ENCODE assay signal across 13 mouse cellular contexts in genomic region chr14:31901901-31902300, GRCm38 (mm10).
A peak's percentile ranks its signal among the peaks of the same experiment; 100 is the strongest.
DNase-seq lines count a peak whose midpoint lies in the region; ATAC-seq lines count a peak whose summit lies in the region.
"Had no signal": no experiment of that assay in that cellular context is flagged by ENCODE, and none has a peak within 500 bp of the region (broad histone marks: within the 10 kb centered on the region; RNA-seq: fewer than 3 reads in every experiment).

No protein-coding gene starts in this region.

- no peaks in the 10 kb centered on the region for H3K9me3 ChIP-seq in embryonic facial prominence, embryonic 14.5 days (ENCODE audit: control insufficient read depth, low read length)
- no peaks in the 10 kb centered on the region for H3K9me3 ChIP-seq in embryonic facial prominence, embryonic 10.5 days
- no peaks in the 10 kb centered on the region for H3K9me3 ChIP-seq in heart, embryonic 16.5 days (replicated peaks; ENCODE audit: control insufficient read depth, low read length)
- H3K9me3 ChIP-seq: hindbrain, embryonic 10.5 days; neural tube, embryonic 13.5 days had no signal

- H3K4me2 ChIP-seq in embryonic facial prominence, embryonic 14.5 days (ENCODE audit: low read depth, low read length) = no peak overlapping the region
- no peak overlapping the region for H3K4me2 ChIP-seq in heart, embryonic 16.5 days (ENCODE audit: low read depth, low read length)
- H3K4me2 ChIP-seq: lung, embryonic 14.5 days; neural tube, embryonic 13.5 days had no signal

- DNase-seq in embryonic facial prominence, embryonic 14.5 days (ENCODE audit: low spot score) = peak; percentile 10
- no peak for DNase-seq in embryonic facial prominence, embryonic 10.5 days (ENCODE audit: low spot score)
- no peak for DNase-seq in heart, postnatal 36 days
- peak; percentile 53 for DNase-seq in 3T3-L1 (ENCODE audit: low read depth, low spot score)
- DNase-seq in adrenal gland, postnatal 14 days = peak; percentile 29
- no peak for DNase-seq in thymus, postnatal 10 days (ENCODE audit: low spot score in 2 of 2)
- DNase-seq in left cerebral cortex, adult 18-20 months (ENCODE audit: low spot score in 2 of 2) = no peak
- DNase-seq: cerebellum, adult 8-10 months; lung, embryonic 14.5 days; right cerebral cortex, postnatal 25 days had no signal

- 29% methylated on average over 4 of the region's 4 CpGs for WGBS in embryonic facial prominence, embryonic 14.5 days
- 39% methylated on average over 4 of the region's 4 CpGs for WGBS in embryonic facial prominence, embryonic 10.5 days
- WGBS in heart, embryonic 16.5 days = 24% methylated on average over 4 of the region's 4 CpGs

- H3K36me3 ChIP-seq in embryonic facial prominence, embryonic 14.5 days (ENCODE audit: control insufficient read depth, insufficient read depth, low read length) = no peaks in the 10 kb centered on the region
- H3K36me3 ChIP-seq in embryonic facial prominence, embryonic 10.5 days (replicated peaks) = no peaks in the 10 kb centered on the region
- H3K36me3 ChIP-seq in heart, embryonic 16.5 days (ENCODE audit: control insufficient read depth, insufficient read depth) = no peaks in the 10 kb centered on the region
- H3K36me3 ChIP-seq: hindbrain, embryonic 10.5 days; neural tube, embryonic 13.5 days had no signal

- H3K9ac ChIP-seq in embryonic facial prominence, embryonic 14.5 days (ENCODE audit: low read depth, low read length) = no peak overlapping the region
- no peak overlapping the region for H3K9ac ChIP-seq in heart, embryonic 16.5 days (ENCODE audit: low read length)
- H3K9ac ChIP-seq: lung, embryonic 14.5 days; neural tube, embryonic 13.5 days had no signal

- no peaks in the 10 kb centered on the region for H3K4me1 ChIP-seq in embryonic facial prominence, embryonic 14.5 days (ENCODE audit: control insufficient read depth, insufficient read depth, low read length)
- H3K4me1 ChIP-seq in embryonic facial prominence, embryonic 10.5 days = peaks cover 8% of the 10 kb centered on the region; the same call in 1 of the 2 replicates
- peaks cover 10% of the 10 kb centered on the region for H3K4me1 ChIP-seq in heart, embryonic 16.5 days (ENCODE audit: control insufficient read depth, insufficient read depth, low read length)

- H3K4me3 ChIP-seq in embryonic facial prominence, embryonic 14.5 days (ENCODE audit: low read depth, low read length) = no peak overlapping the region
- no peak overlapping the region for H3K4me3 ChIP-seq in embryonic facial prominence, embryonic 10.5 days
- H3K4me3 ChIP-seq in heart, embryonic 16.5 days (ENCODE audit: low read length) = no peak overlapping the region
- H3K4me3 ChIP-seq: hindbrain, embryonic 10.5 days; neural tube, embryonic 13.5 days had no signal

- H3K27me3 ChIP-seq in embryonic facial prominence, embryonic 14.5 days (replicated peaks; ENCODE audit: control insufficient read depth, insufficient read depth, low read length) = no peaks in the 10 kb centered on the region
- H3K27me3 ChIP-seq in embryonic facial prominence, embryonic 10.5 days (replicated peaks; ENCODE audit: low read depth, poor library complexity, severe bottlenecking) = no peaks in the 10 kb centered on the region
- no peaks in the 10 kb centered on the region for H3K27me3 ChIP-seq in heart, embryonic 16.5 days (ENCODE audit: control insufficient read depth, insufficient read depth, low read length)
- H3K27me3 ChIP-seq: neural tube, embryonic 13.5 days had no signal

- no peak for ATAC-seq in embryonic facial prominence, embryonic 14.5 days (ENCODE audit: low read depth)
- no peak for ATAC-seq in heart, embryonic 16.5 days (replicated peaks; ENCODE audit: extremely low read depth, insufficient read depth, low FRiP score)

- H3K27ac ChIP-seq in embryonic facial prominence, embryonic 14.5 days (replicated peaks; ENCODE audit: low read depth, low read length) = no peak overlapping the region
- no peak overlapping the region for H3K27ac ChIP-seq in embryonic facial prominence, embryonic 10.5 days (replicated peaks)
- H3K27ac ChIP-seq in heart, embryonic 16.5 days (ENCODE audit: low read length) = peak overlapping the region; percentile 36; the same call in 1 of the 2 replicates
- H3K27ac ChIP-seq: hindbrain, embryonic 10.5 days; neural tube, embryonic 13.5 days had no signal

- intact Hi-C loops in heart, postnatal 36 days (cut with DNase I) = loop anchor here (5.0 kb wide), 3 partner anchors 40 to 105 kb away; partner anchors contain the start of gene Ankrd28

Comparison
In these comparisons a context has a peak if more than half of its experiments do, and no peak if none do; other contexts are left out.
1. DNase-seq: peak in embryonic facial prominence, embryonic 14.5 days (single experiment), 3T3-L1 (single experiment) and adrenal gland, postnatal 14 days (single experiment); none in embryonic facial prominence, embryonic 10.5 days (single experiment), heart, postnatal 36 days (0 of 2), thymus, postnatal 10 days (0 of 2) and left cerebral cortex, adult 18-20 months (0 of 2).